ENCODE assay signal across 15 mouse cellular contexts in genomic region chr11:78499543-78499942, GRCm38 (mm10). TPM values are rescaled to one million over a fixed set of nuclear protein-coding genes. Genes with fewer than 3 reads are reported as not detected.
DNase-seq lines count a peak whose midpoint lies in the region; ATAC-seq lines count a peak whose summit lies in the region.
"Had no signal": no experiment of that assay in that cellular context is flagged by ENCODE, and none has a peak within 500 bp of the region (broad histone marks: within the 10 kb centered on the region; RNA-seq: fewer than 3 reads in every experiment).

No protein-coding gene starts in this region.

- no peak for DNase-seq in forebrain, embryonic 10.5 days (ENCODE audit: extremely low spot score, low spot score)
- no peak for DNase-seq in neural tube, embryonic 11.5 days (ENCODE audit: low spot score)
- DNase-seq in neural tube, embryonic 10.5 days (ENCODE audit: extremely low spot score, low spot score): no peak
- no peak for DNase-seq in thymus, postnatal 36 days
- DNase-seq: B cell, adult 2 months; forebrain, postnatal 0 days; kidney, adult 9 months; lung, adult 2 months; right cerebral cortex, adult 18-20 months had no signal

- H3K9ac ChIP-seq in forebrain, embryonic 12.5 days: no peak overlapping the region
- no peak overlapping the region; the same call in 1 of the 2 replicates for H3K9ac ChIP-seq in neural tube, embryonic 11.5 days (ENCODE audit: low read length)
- H3K9ac ChIP-seq in liver, embryonic 12.5 days: peak overlapping the region; percentile 37
- H3K9ac ChIP-seq in neural tube, embryonic 15.5 days (replicated peaks): no peak overlapping the region
- H3K9ac ChIP-seq: forebrain, postnatal 0 days; heart, embryonic 15.5 days had no signal

- H3K27me3 ChIP-seq in forebrain, embryonic 10.5 days (ENCODE audit: poor library complexity, severe bottlenecking): peaks cover 63% of the 10 kb centered on the region
- H3K27me3 ChIP-seq in forebrain, embryonic 12.5 days: peaks cover 39% of the 10 kb centered on the region
- peaks cover 14% of the 10 kb centered on the region for H3K27me3 ChIP-seq in neural tube, embryonic 11.5 days (ENCODE audit: control insufficient read depth, insufficient read depth, low read length)
- H3K27me3 ChIP-seq in liver, embryonic 12.5 days (replicated peaks): peaks cover 76% of the 10 kb centered on the region
- H3K27me3 ChIP-seq in neural tube, embryonic 15.5 days (replicated peaks): peaks cover 19% of the 10 kb centered on the region

- ATAC-seq in forebrain, embryonic 12.5 days (ENCODE audit: low FRiP score): no peak
- ATAC-seq in neural tube, embryonic 11.5 days (ENCODE audit: insufficient read depth, low FRiP score, low TSS enrichment): no peak
- ATAC-seq in liver, embryonic 12.5 days: no peak
- no peak for ATAC-seq in neural tube, embryonic 15.5 days (ENCODE audit: low FRiP score)
- ATAC-seq in CD4-positive, CD25-positive, alpha-beta regulatory T cell, adult 4 months: no peak
- ATAC-seq: forebrain, postnatal 0 days had no signal

- H3K4me3 ChIP-seq in forebrain, embryonic 10.5 days: peak overlapping the region; percentile 9
- H3K4me3 ChIP-seq in forebrain, embryonic 12.5 days (replicated peaks): no peak overlapping the region
- H3K4me3 ChIP-seq in neural tube, embryonic 11.5 days (ENCODE audit: low read depth, low read length): peak overlapping the region; percentile 10; the same call in 1 of the 2 replicates
- peak overlapping the region; percentile 40 for H3K4me3 ChIP-seq in liver, embryonic 12.5 days
- H3K4me3 ChIP-seq in neural tube, embryonic 15.5 days (replicated peaks): peak overlapping the region; percentile 10; the same call in 1 of the 2 replicates
- H3K4me3 ChIP-seq: heart, embryonic 15.5 days had no signal

- peaks cover 46% of the 10 kb centered on the region for H3K4me1 ChIP-seq in forebrain, embryonic 10.5 days
- peaks cover 27% of the 10 kb centered on the region for H3K4me1 ChIP-seq in forebrain, embryonic 12.5 days
- H3K4me1 ChIP-seq in neural tube, embryonic 11.5 days (ENCODE audit: control insufficient read depth, insufficient read depth, low read length): peaks cover 9% of the 10 kb centered on the region; the same call in 1 of the 2 replicates
- H3K4me1 ChIP-seq in liver, embryonic 12.5 days: peaks cover 17% of the 10 kb centered on the region
- peaks cover 33% of the 10 kb centered on the region for H3K4me1 ChIP-seq in neural tube, embryonic 15.5 days

- peak overlapping the region; percentile 26; the same call in 1 of the 2 replicates for H3K27ac ChIP-seq in forebrain, embryonic 10.5 days
- no peak overlapping the region for H3K27ac ChIP-seq in forebrain, embryonic 12.5 days
- H3K27ac ChIP-seq in neural tube, embryonic 11.5 days (ENCODE audit: low read depth, low read length): no peak overlapping the region
- H3K27ac ChIP-seq in liver, embryonic 12.5 days: peak overlapping the region; percentile 64
- 0 out of 2 replicates have a peak overlapping the region, but pooled peaks have one; percentile 45 for H3K27ac ChIP-seq in neural tube, embryonic 15.5 days (replicated peaks)
- H3K27ac ChIP-seq: heart, embryonic 15.5 days had no signal

- WGBS in forebrain, embryonic 10.5 days: 54% methylated on average over 16 of the region's 16 CpGs
- 53% methylated on average over 16 of the region's 16 CpGs for WGBS in forebrain, embryonic 12.5 days
- WGBS in neural tube, embryonic 11.5 days: 56% methylated on average over 16 of the region's 16 CpGs
- WGBS in liver, embryonic 12.5 days (ENCODE audit: insufficient replicate concordance): 36% methylated on average over 16 of the region's 16 CpGs
- WGBS in neural tube, embryonic 15.5 days: 56% methylated on average over 16 of the region's 16 CpGs

- H3K9me3 ChIP-seq in forebrain, embryonic 10.5 days: no peaks in the 10 kb centered on the region
- H3K9me3 ChIP-seq in forebrain, embryonic 12.5 days: no peaks in the 10 kb centered on the region
- H3K9me3 ChIP-seq in neural tube, embryonic 11.5 days (ENCODE audit: control insufficient read depth, low read length): no peaks in the 10 kb centered on the region
- no peaks in the 10 kb centered on the region for H3K9me3 ChIP-seq in liver, embryonic 12.5 days (replicated peaks)
- H3K9me3 ChIP-seq in neural tube, embryonic 15.5 days (replicated peaks): no peaks in the 10 kb centered on the region
- H3K9me3 ChIP-seq: heart, embryonic 15.5 days had no signal

- no peak overlapping the region for H3K4me2 ChIP-seq in forebrain, embryonic 12.5 days
- no peak overlapping the region for H3K4me2 ChIP-seq in neural tube, embryonic 11.5 days (ENCODE audit: low read depth)
- H3K4me2 ChIP-seq in liver, embryonic 12.5 days: peak overlapping the region; percentile 76
- H3K4me2 ChIP-seq in neural tube, embryonic 15.5 days: peak overlapping the region; percentile 0; the same call in 1 of the 2 replicates
- H3K4me2 ChIP-seq: heart, embryonic 15.5 days had no signal

- no peaks in the 10 kb centered on the region for H3K36me3 ChIP-seq in forebrain, embryonic 10.5 days (replicated peaks)
- no peaks in the 10 kb centered on the region for H3K36me3 ChIP-seq in forebrain, embryonic 12.5 days (replicated peaks)
- H3K36me3 ChIP-seq in neural tube, embryonic 11.5 days (ENCODE audit: control insufficient read depth, insufficient read depth, low read length): no peaks in the 10 kb centered on the region
- no peaks in the 10 kb centered on the region for H3K36me3 ChIP-seq in liver, embryonic 12.5 days
- no peaks in the 10 kb centered on the region for H3K36me3 ChIP-seq in neural tube, embryonic 15.5 days
- H3K36me3 ChIP-seq: heart, embryonic 15.5 days had no signal

RNA-seq across cellular contexts. Expression of gene Vtn, which starts 0.7 kb away (rescaled TPM):
- polyA plus RNA-seq in forebrain, embryonic 10.5 days (2016; fragmentation: Nextera tagmentation; extraction: Ambion mirVana): 23.7 and 25.0 TPM in 2 replicates
- 32.8 and 36.9 TPM in 2 replicates for polyA plus RNA-seq in forebrain, embryonic 12.5 days (2016; fragmentation: Nextera tagmentation; extraction: Ambion mirVana)
- 67.8 and 68.7 TPM in 2 replicates for polyA plus RNA-seq in neural tube, embryonic 11.5 days (2014; fragmentation: Nextera tagmentation; extraction: Ambion mirVana)
- polyA plus RNA-seq in liver, embryonic 12.5 days (2016; fragmentation: Nextera tagmentation; extraction: Ambion mirVana): 206 and 223 TPM in 2 replicates
- 151 and 156 TPM in 2 replicates for polyA plus RNA-seq in neural tube, embryonic 15.5 days (2015; fragmentation: Nextera tagmentation; extraction: Ambion mirVana)
- not detected for polyA plus RNA-seq in CD4-positive, CD25-positive, alpha-beta regulatory T cell, adult 4 months (2017; shearing (Covaris generic))

RNA-seq across cellular contexts. Expression of gene Sarm1, which starts 2.0 kb away (rescaled TPM):
- polyA plus RNA-seq in forebrain, embryonic 10.5 days (2016; fragmentation: Nextera tagmentation; extraction: Ambion mirVana): 9.4 and 9.8 TPM in 2 replicates
- 32.1 and 34.8 TPM in 2 replicates for polyA plus RNA-seq in forebrain, embryonic 12.5 days (2016; fragmentation: Nextera tagmentation; extraction: Ambion mirVana)
- 17.4 and 21.8 TPM in 2 replicates for polyA plus RNA-seq in neural tube, embryonic 11.5 days (2014; fragmentation: Nextera tagmentation; extraction: Ambion mirVana)
- polyA plus RNA-seq in liver, embryonic 12.5 days (2016; fragmentation: Nextera tagmentation; extraction: Ambion mirVana): 0.25 and 0.38 TPM in 2 replicates
- 38.8 and 49.0 TPM in 2 replicates for polyA plus RNA-seq in neural tube, embryonic 15.5 days (2015; fragmentation: Nextera tagmentation; extraction: Ambion mirVana)
- 1 to 10 TPM in 1 of 2 experiments, under 1 TPM in 1; 0.63 to 1.3 TPM for polyA plus RNA-seq in CD4-positive, CD25-positive, alpha-beta regulatory T cell, adult 4 months (2017; shearing (Covaris generic))

RNA-seq across cellular contexts. Expression of gene Sebox, which starts 3.7 kb away (rescaled TPM):
- not detected in 2 replicates for polyA plus RNA-seq in forebrain, embryonic 10.5 days (2016; fragmentation: Nextera tagmentation; extraction: Ambion mirVana)
- not detected in 2 replicates for polyA plus RNA-seq in forebrain, embryonic 12.5 days (2016; fragmentation: Nextera tagmentation; extraction: Ambion mirVana)
- not detected in 2 replicates for polyA plus RNA-seq in neural tube, embryonic 11.5 days (2014; fragmentation: Nextera tagmentation; extraction: Ambion mirVana)
- 0.12 TPM in 1 of 2 replicates, not detected in the other for polyA plus RNA-seq in liver, embryonic 12.5 days (2016; fragmentation: Nextera tagmentation; extraction: Ambion mirVana)
- 0.12 TPM in 1 of 2 replicates, not detected in the other for polyA plus RNA-seq in neural tube, embryonic 15.5 days (2015; fragmentation: Nextera tagmentation; extraction: Ambion mirVana)
- not detected for polyA plus RNA-seq in CD4-positive, CD25-positive, alpha-beta regulatory T cell, adult 4 months (2017; shearing (Covaris generic))
- polyA plus RNA-seq: adrenal gland, adult 2 months; forebrain, postnatal 0 days; heart, embryonic 15.5 days had no signal

RNA-seq across cellular contexts. Expression of gene Tmem199, which starts 12.4 kb away (rescaled TPM):
- polyA plus RNA-seq in forebrain, embryonic 10.5 days (2016; fragmentation: Nextera tagmentation; extraction: Ambion mirVana): 76.7 and 78.5 TPM in 2 replicates
- 76.8 and 79.7 TPM in 2 replicates for polyA plus RNA-seq in forebrain, embryonic 12.5 days (2016; fragmentation: Nextera tagmentation; extraction: Ambion mirVana)
- 81.8 and 87.3 TPM in 2 replicates for polyA plus RNA-seq in neural tube, embryonic 11.5 days (2014; fragmentation: Nextera tagmentation; extraction: Ambion mirVana)
- polyA plus RNA-seq in liver, embryonic 12.5 days (2016; fragmentation: Nextera tagmentation; extraction: Ambion mirVana): 40.6 and 41.7 TPM in 2 replicates
- polyA plus RNA-seq in neural tube, embryonic 15.5 days (2015; fragmentation: Nextera tagmentation; extraction: Ambion mirVana): 89.3 and 94.4 TPM in 2 replicates
- 10 to 100 TPM; 51.4 to 71.8 TPM for polyA plus RNA-seq in CD4-positive, CD25-positive, alpha-beta regulatory T cell, adult 4 months (2017; shearing (Covaris generic))

RNA-seq across cellular contexts. Expression of gene Poldip2, which starts 12.4 kb away (rescaled TPM):
- polyA plus RNA-seq in forebrain, embryonic 10.5 days (2016; fragmentation: Nextera tagmentation; extraction: Ambion mirVana): 144 and 148 TPM in 2 replicates
- polyA plus RNA-seq in forebrain, embryonic 12.5 days (2016; fragmentation: Nextera tagmentation; extraction: Ambion mirVana): 161 and 169 TPM in 2 replicates
- polyA plus RNA-seq in neural tube, embryonic 11.5 days (2014; fragmentation: Nextera tagmentation; extraction: Ambion mirVana): 156 and 158 TPM in 2 replicates
- polyA plus RNA-seq in liver, embryonic 12.5 days (2016; fragmentation: Nextera tagmentation; extraction: Ambion mirVana): 96.0 and 96.7 TPM in 2 replicates
- 182 and 192 TPM in 2 replicates for polyA plus RNA-seq in neural tube, embryonic 15.5 days (2015; fragmentation: Nextera tagmentation; extraction: Ambion mirVana)
- polyA plus RNA-seq in CD4-positive, CD25-positive, alpha-beta regulatory T cell, adult 4 months (2017; shearing (Covaris generic)): 10 to 100 TPM; 13.9 to 19.9 TPM

Comparison
In these comparisons a context has a peak if more than half of its experiments do, and no peak if none do; other contexts are left out.
1. H3K27ac ChIP-seq: peak in forebrain, embryonic 10.5 days (single experiment), liver, embryonic 12.5 days (single experiment) and neural tube, embryonic 15.5 days (single experiment); none in forebrain, embryonic 12.5 days (single experiment) and neural tube, embryonic 11.5 days (single experiment).
2. H3K4me2 ChIP-seq: peak in liver, embryonic 12.5 days (single experiment) and neural tube, embryonic 15.5 days (single experiment); none in forebrain, embryonic 12.5 days (single experiment) and neural tube, embryonic 11.5 days (single experiment).
3. RNA of gene Vtn, which starts 0.7 kb away (polyA plus RNA-seq): 206 to 223 TPM in liver, embryonic 12.5 days, 151 to 156 TPM in neural tube, embryonic 15.5 days, 67.8 to 68.7 TPM in neural tube, embryonic 11.5 days, 32.8 to 36.9 TPM in forebrain, embryonic 12.5 days and 23.7 to 25.0 TPM in forebrain, embryonic 10.5 days; not detected in CD4-positive, CD25-positive, alpha-beta regulatory T cell, adult 4 months; every median in the first group is over 10 times any median in the second.